Mouse (Mus musculus): ENCODE measurements at regions not wholly inside any gene's neighbourhood (a gene's known extent, or its start where the extent isn't known, plus 50 kb on each side); places are given as distances from the start of the nearest gene placed in this dataset.

GRCm38 (mm10) chr4:80002738-80003635 is 830.9 kb upstream of the Tyrp1 start:
- 90% methylated on average over 14 of the region's 14 CpGs for WGBS
- ATAC-seq (ENCODE audit: low read depth) (peak; percentile 100), DNase-seq (ENCODE audit: low spot score) (no peak)
- Histone ChIP-seq H3K9ac (ENCODE audit: low read depth, low read length) (no peak overlapping the region), H3K4me1 (ENCODE audit: control insufficient read depth, insufficient read depth, low read length) (no peaks in the 10 kb centered on the region), H3K4me2 (ENCODE audit: low read depth, low read length) (no peak overlapping the region), H3K36me3 (ENCODE audit: control insufficient read depth, insufficient read depth, low read length) (no peaks in the 10 kb centered on the region), H3K27me3 (replicated peaks; ENCODE audit: control insufficient read depth, insufficient read depth, low read length) (no peaks in the 10 kb centered on the region), H3K27ac (replicated peaks; ENCODE audit: low read depth, low read length) (no peak overlapping the region), H3K4me3 (ENCODE audit: low read depth, low read length) (no peak overlapping the region), H3K9me3 (ENCODE audit: control insufficient read depth, low read length) (no peaks in the 10 kb centered on the region)

- 85% methylated on average over 13 of the region's 13 CpGs for WGBS
- ATAC-seq (ENCODE audit: low read depth) (peak; percentile 92), DNase-seq (ENCODE audit: low spot score) (no peak)
- Histone ChIP-seq H3K27ac (replicated peaks; ENCODE audit: low read depth, low read length) (no peak overlapping the region), H3K27me3 (replicated peaks; ENCODE audit: control insufficient read depth, insufficient read depth, low read length) (no peaks in the 10 kb centered on the region), H3K4me3 (ENCODE audit: low read depth, low read length) (no peak overlapping the region), H3K36me3 (ENCODE audit: control insufficient read depth, insufficient read depth, low read length) (no peaks in the 10 kb centered on the region), H3K4me2 (ENCODE audit: low read depth, low read length) (no peak overlapping the region), H3K9ac (ENCODE audit: low read depth, low read length) (no peak overlapping the region), H3K9me3 (ENCODE audit: control insufficient read depth, low read length) (no peaks in the 10 kb centered on the region), H3K4me1 (ENCODE audit: control insufficient read depth, insufficient read depth, low read length) (no peaks in the 10 kb centered on the region)
Measured at GRCm38 (mm10) chr4:80003636-80004365, 830.1 kb upstream of the Tyrp1 start.

GRCm38 (mm10) chr4:80004366-80004700 is 829.6 kb upstream of the Tyrp1 start:
- ATAC-seq (ENCODE audit: low read depth) (no peak), DNase-seq (ENCODE audit: low spot score) (no peak)
- no peak overlapping the region for H3K4me3 ChIP-seq (ENCODE audit: low read depth, low read length)
- H3K9ac ChIP-seq (ENCODE audit: low read depth, low read length) = no peak overlapping the region
- 88% methylated on average over 4 of the region's 4 CpGs for WGBS
- H3K4me2 ChIP-seq (ENCODE audit: low read depth, low read length) = no peak overlapping the region
- no peaks in the 10 kb centered on the region for H3K27me3 ChIP-seq (replicated peaks; ENCODE audit: control insufficient read depth, insufficient read depth, low read length)
- no peaks in the 10 kb centered on the region for H3K36me3 ChIP-seq (ENCODE audit: control insufficient read depth, insufficient read depth, low read length)
- no peak overlapping the region for H3K27ac ChIP-seq (replicated peaks; ENCODE audit: low read depth, low read length)
- H3K4me1 ChIP-seq (ENCODE audit: control insufficient read depth, insufficient read depth, low read length) = no peaks in the 10 kb centered on the region
- no peaks in the 10 kb centered on the region for H3K9me3 ChIP-seq (ENCODE audit: control insufficient read depth, low read length)

DNA sequence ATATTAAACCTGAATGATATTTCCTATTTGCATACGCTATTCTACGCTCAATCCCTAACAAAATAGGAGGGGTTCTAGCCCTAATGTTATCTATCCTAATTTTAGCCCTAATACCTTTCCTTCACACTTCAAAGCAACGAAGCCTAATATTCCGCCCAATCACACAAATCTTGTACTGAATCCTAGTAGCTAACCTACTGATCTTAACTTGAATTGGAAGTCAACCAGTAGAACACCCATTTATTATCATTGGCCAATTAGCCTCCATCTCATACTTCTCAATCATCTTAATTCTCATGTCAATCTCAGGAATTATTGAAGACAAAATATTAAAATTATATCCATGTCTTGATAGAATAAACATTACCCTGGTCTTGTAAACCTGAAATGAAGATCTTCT is 829.1 kb upstream of the Tyrp1 start:
- Histone ChIP-seq H3K9ac (ENCODE audit: low read depth, low read length) (no peak overlapping the region), H3K4me2 (ENCODE audit: low read depth, low read length) (no peak overlapping the region), H3K27ac (replicated peaks; ENCODE audit: low read depth, low read length) (no peak overlapping the region), H3K4me3 (ENCODE audit: low read depth, low read length) (no peak overlapping the region), H3K9me3 (ENCODE audit: control insufficient read depth, low read length) (no peaks in the 10 kb centered on the region), H3K36me3 (ENCODE audit: control insufficient read depth, insufficient read depth, low read length) (no peaks in the 10 kb centered on the region), H3K4me1 (ENCODE audit: control insufficient read depth, insufficient read depth, low read length) (no peaks in the 10 kb centered on the region), H3K27me3 (replicated peaks; ENCODE audit: control insufficient read depth, insufficient read depth, low read length) (no peaks in the 10 kb centered on the region)
- DNase-seq (ENCODE audit: low spot score) (no peak), ATAC-seq (ENCODE audit: low read depth) (no peak)
- 93% methylated on average over 4 of the region's 4 CpGs for WGBS

- Histone ChIP-seq H3K27me3 (replicated peaks; ENCODE audit: control insufficient read depth, insufficient read depth, low read length) (no peaks in the 10 kb centered on the region), H3K36me3 (ENCODE audit: control insufficient read depth, insufficient read depth, low read length) (no peaks in the 10 kb centered on the region), H3K9ac (ENCODE audit: low read depth, low read length) (no peak overlapping the region), H3K4me2 (ENCODE audit: low read depth, low read length) (no peak overlapping the region), H3K27ac (replicated peaks; ENCODE audit: low read depth, low read length) (no peak overlapping the region), H3K4me1 (ENCODE audit: control insufficient read depth, insufficient read depth, low read length) (no peaks in the 10 kb centered on the region), H3K9me3 (ENCODE audit: control insufficient read depth, low read length) (no peaks in the 10 kb centered on the region), H3K4me3 (ENCODE audit: low read depth, low read length) (no peak overlapping the region)
- 67% methylated on average over 3 of the region's 3 CpGs for WGBS
- DNase-seq (ENCODE audit: low spot score) (no peak), ATAC-seq (ENCODE audit: low read depth) (no peak)
Measured at GRCm38 (mm10) chr4:80027876-80028275, 806.0 kb upstream of the Tyrp1 start.

DNA sequence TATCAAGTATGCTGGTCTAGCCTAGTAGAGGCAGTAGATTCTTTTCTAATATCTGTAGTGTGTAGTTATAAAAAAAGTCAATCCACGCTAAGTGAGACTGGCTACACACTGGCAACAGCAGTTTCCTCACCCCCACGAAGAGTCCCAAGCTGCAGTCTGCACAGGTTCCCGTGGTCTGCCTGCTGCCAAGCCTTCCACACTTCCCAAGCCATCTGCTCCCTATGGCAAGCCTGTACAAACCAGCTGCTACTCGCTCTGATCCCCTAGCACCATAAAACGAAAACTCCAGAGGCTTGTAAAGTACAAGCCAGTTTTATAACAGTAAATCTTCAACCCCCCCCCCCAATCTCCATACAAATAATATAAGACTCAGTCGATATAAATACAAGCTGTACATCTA is 786.0 kb upstream of the Tyrp1 start:
- Histone ChIP-seq H3K27ac (replicated peaks; ENCODE audit: low read depth, low read length) (no peak overlapping the region), H3K9me3 (ENCODE audit: control insufficient read depth, low read length) (no peaks in the 10 kb centered on the region), H3K4me2 (ENCODE audit: low read depth, low read length) (no peak overlapping the region), H3K4me3 (ENCODE audit: low read depth, low read length) (no peak overlapping the region), H3K27me3 (replicated peaks; ENCODE audit: control insufficient read depth, insufficient read depth, low read length) (no peaks in the 10 kb centered on the region), H3K36me3 (ENCODE audit: control insufficient read depth, insufficient read depth, low read length) (no peaks in the 10 kb centered on the region), H3K4me1 (ENCODE audit: control insufficient read depth, insufficient read depth, low read length) (no peaks in the 10 kb centered on the region), H3K9ac (ENCODE audit: low read depth, low read length) (no peak overlapping the region)
- no peak for ATAC-seq (ENCODE audit: low read depth)
- WGBS = 80% methylated on average over 6 of the region's 6 CpGs
- DNase-seq (ENCODE audit: low spot score) = no peak

All from embryonic facial prominence, embryonic 14.5 days (tissue).